Mouse (Mus musculus): ENCODE measurements at regions not wholly inside any gene's neighbourhood (a gene's known extent, or its start where the extent isn't known, plus 50 kb on each side); places are given as distances from the start of the nearest gene placed in this dataset.
A peak's percentile ranks its signal among the peaks of the same experiment; 100 is the strongest.

DNA sequence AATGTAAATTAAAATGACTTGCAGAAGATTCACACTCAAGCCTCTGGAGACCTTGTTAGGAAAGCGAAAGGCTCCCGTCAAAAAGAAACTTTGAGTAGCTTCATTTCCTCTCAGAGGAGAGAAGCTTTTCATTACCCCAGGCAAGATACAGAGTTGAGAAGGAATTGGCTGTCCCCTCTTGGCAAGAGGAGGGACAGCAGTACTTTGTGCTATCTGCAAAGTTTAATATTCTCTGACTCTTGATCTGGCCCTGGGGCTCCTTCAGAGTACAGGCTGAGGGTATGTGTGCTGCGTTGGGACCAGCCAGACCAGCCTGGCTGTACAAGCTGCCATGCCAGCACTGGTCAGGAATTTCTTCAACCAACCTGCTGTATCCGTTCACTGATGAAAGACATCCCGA, 525.4 kb downstream of the Amy2a5 start:
- no peak for DNase-seq (ENCODE audit: low spot score in 2 of 2)
- intact Hi-C loops (cut with DNase I) = no loop called here

DNA sequence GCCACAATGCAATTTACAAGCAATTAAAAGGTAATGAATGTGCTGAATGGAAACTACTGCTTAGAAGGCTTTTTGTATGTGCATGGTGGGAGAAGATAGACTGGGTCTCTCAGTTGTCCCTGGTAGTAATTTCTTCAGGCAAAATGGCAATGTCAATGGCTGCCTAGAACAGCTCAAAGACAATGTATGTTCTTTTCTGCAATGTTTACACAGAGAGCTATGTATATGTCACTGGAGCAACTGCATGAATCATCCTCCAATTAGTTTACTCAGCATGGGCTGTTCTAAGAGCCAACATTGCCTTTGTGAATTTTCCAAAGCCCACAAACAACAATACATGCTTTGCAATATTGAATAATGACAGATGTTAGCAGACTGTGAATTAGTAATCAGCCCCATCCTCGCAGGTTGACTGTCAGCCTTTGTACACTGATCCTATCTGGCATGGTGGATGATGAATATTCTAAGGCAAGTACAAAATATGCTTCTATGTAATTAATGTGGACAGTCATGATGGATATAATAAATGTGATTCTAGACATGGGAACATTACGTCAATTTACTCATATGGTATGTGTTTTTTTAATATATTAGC, 559.0 kb downstream of the Amy2a5 start:
- no peak for DNase-seq (ENCODE audit: low spot score in 2 of 2)
- intact Hi-C loops (cut with DNase I) = no loop called here

DNA sequence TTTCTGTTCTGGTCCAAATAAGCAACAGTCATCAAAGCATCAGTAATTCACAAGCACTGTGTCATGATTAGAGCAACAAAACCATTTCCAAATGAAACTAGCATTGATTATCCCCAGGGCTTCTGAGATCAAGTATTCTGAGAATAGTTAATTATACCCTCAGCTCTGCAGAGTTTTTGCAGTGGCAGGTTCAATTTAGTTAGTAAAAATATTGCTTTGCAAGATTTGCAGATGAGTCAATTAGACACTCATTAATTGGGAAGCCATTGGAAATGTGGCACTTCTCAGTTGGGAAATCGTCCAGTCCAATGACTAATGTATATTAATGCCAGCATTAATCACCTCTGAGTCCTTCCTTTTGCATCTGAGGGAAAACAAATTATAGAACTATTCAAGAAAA, 570.5 kb downstream of the Amy2a5 start:
- intact Hi-C loops (cut with DNase I) = no loop called here
- no peak for DNase-seq (ENCODE audit: low spot score in 2 of 2)

- intact Hi-C loops (cut with DNase I) = no loop called here
- DNase-seq (ENCODE audit: low spot score in 2 of 2) = no peak
These were observed 620.1 kb downstream of the Amy2a5 start for GRCm38 (mm10) chr3:112638581-112638980.

GRCm38 (mm10) chr3:112603470-112603869, 655.2 kb downstream of the Amy2a5 start:
- intact Hi-C loops (cut with DNase I) = no loop called here

GRCm38 (mm10) chr3:112582314-112582713, 676.3 kb downstream of the Amy2a5 start:
- intact Hi-C loops (cut with DNase I) = no loop called here
- DNase-seq (ENCODE audit: low spot score in 2 of 2) = peak in 1 of 2 experiments; percentile 40

More at GRCm38 (mm10) chr3:112603470-112603869, 655.2 kb downstream of the Amy2a5 start:
- DNase-seq (ENCODE audit: low spot score in 2 of 2) = no peak

Data from left cerebral cortex, postnatal 25 days (tissue).